Mouse (Mus musculus) spleen, adult 2 months (tissue): Measurements from ENCODE around the gene Nrxn1.

Source experiments
- CTCF ChIP-seq: fragments of 200-500 bp; IDR thresholded peaks from 2 replicates; pipeline ENCODE4 v1.5.1; 2011; ENCODE audit warnings: mild to moderate bottlenecking, inconsistent platforms; ENCODE audit not compliant: insufficient read depth, insufficient read length, insufficient replicate concordance; ENCODE audit errors: extremely low read depth
- POLR2A ChIP-seq: fragments of 200-500 bp; IDR thresholded peaks from 2 replicates; pipeline ENCODE4 v1.6.1; 2011; ENCODE audit warnings: low read depth, low read length, inconsistent platforms

- TF ChIP-seq CTCF (no peak), POLR2A (no peak)
Measured at GRCm38 (mm10) chr17:90638970-90639524, 453.8 kb downstream of the Nrxn1 start.
